Mouse (Mus musculus): ENCODE measurements around the gene Sbno2. TPM values are rescaled to one million over a fixed set of nuclear protein-coding genes. Genes with fewer than 3 reads are reported as not detected.

The Sbno2 gene
- polyA plus RNA-seq, 1 experiment from 2014 or later: 19.7 TPM

- DNase-seq (ENCODE audit: low spot score): no peak
Observed at GRCm38 (mm10) chr10:80123932-80124562, 18.7 kb upstream of the Sbno2 start.

DNA sequence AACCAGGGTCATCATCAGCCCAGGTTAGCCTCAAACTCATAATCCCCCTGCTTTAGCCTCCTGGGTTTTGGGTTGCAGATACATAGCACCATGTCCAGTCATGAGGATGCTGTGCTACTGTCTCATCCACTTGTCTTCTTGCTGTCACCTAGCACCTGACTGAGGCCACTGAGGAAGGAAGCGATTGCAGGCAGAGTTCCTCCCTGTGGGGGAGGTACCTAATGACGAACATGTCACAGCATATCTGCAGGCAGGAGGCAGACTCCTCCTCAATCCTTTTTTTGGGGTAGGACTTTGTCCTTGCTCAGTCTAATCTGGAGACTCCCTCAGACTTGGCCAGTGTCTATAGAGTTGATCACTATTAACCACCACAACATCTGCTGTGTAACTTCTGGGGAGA, 16.3 kb upstream of the Sbno2 start:
- no peak for DNase-seq (ENCODE audit: low spot score)

GRCm38 (mm10) chr10:80120146-80120545, 14.8 kb upstream of the Sbno2 start:
- DNase-seq (ENCODE audit: low spot score): no peak

DNA sequence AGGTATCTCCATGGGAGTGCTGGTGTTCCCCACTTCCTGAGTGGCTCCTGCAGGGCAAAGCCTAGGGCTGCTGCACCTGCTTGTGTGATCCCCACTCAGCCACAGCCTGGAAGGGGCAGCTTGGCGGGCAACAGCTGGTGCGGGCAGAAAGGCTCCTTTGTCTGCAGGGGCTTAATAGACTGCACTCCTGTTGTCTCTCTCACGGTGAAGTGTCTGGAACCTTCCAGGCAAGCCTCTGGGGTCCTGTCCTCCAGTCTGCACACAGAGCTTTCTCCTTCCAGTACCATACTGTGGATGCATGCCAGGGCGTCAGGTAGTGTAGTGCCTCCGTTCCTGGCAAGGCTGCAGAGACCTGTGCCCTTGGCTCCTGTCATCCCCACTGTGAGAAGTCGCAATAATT, 13.2 kb upstream of the Sbno2 start:
- peak; percentile 12 for DNase-seq (ENCODE audit: low spot score)

- peak; percentile 20 for DNase-seq (ENCODE audit: low spot score)
Observed at GRCm38 (mm10) chr10:80117736-80118135, 12.4 kb upstream of the Sbno2 start.

DNA sequence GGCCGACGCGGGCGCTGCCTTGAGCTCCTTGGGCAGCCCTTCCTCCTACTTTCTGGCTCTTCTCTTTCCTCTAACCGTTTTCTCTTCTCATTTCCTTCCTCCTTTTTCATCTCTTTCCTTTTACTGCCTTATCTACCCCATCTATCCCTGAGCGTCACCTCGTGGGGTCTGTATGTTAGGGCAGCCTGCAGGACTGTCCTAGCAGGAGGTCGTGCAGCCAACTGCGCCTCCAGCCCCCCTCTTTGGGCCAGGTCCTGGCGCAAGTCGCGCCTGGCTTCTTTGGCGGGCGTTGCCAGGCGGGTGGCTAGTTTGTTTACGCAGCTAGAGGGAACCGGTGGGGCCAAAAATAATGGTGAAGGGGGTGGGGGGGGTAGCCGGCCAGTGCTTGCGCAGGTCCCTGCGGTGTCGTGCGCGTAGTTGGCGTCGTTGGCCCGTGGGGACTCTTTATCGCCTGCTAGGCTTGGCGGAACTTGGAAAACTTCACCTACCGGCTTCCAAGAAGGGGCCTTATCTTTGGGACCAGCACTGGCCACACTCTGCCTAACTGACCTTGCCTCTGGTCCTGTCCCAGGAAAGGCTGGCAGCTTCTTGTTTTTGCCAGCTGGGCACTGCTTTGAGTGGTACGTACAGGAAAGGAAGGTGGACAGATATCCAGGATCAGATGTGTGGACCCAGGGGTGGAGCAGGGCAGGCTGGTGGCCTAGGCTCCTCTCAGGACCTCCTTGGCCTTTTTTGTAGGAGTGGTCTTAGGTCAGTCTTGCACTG, 11.7 kb upstream of the Sbno2 start:
- DNase-seq (ENCODE audit: low spot score): no peak

GRCm38 (mm10) chr10:80116563-80116926, 11.2 kb upstream of the Sbno2 start:
- peak; percentile 19 for DNase-seq (ENCODE audit: low spot score)

DNA sequence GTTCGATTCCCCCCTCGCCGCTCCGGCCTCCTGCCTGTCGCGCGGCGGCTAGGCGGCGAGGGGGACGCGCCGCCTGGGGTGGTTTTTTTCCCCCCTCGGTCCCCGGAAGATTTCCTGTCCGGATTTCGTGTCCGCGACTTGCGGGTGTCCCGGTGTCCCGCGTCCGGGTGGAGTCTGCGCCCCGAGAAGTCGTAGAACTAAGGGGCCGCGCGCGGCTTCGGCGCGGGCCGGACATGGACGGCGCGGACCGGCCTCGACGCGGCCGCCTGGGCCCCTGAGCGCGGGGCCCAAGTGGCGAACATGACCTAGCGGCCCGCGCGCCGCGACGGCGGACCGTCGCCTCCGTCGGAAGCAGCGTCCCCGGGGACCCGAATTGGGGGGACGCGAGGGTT, 10.6 kb upstream of the Sbno2 start:
- no peak for DNase-seq (ENCODE audit: low spot score)

DNA sequence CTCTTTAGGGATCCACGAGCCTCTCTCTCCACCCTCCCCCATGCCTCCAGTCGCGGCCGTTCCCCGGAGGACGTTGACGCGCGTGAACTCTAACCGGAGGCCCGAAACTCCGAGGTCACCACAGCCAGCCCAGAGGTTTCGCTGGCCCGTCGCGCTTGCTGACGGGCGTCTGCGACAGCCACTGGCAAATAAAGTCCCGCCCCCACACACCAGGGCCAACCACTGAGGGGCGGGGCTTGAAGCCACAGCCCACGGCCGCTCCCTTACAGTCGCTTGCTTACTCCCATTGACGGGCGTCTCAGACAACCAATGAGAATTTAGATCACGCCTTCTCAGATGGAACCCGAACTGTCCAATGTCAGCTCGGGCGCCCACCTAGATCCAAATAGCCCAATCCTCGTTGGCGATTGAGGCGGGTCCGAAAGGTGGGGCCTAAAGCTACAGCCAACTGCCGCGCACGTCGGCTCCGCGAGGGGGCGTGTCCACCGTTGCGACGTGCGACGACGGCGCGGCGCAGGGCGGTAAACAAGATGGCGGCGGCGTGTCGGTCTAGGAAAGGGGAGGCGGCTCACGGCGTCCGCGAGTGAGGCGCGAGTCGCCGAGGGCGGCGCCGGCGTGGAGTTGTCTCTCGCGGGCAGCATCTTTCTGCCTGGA, 10.0 kb upstream of the Sbno2 start, which contains the start of gene Stk11:
Gene Stk11, plus strand, starts transcription at position 514 of the 654 bp plus-strand sequence.
- DNase-seq (ENCODE audit: low spot score): peak; percentile 100

DNA sequence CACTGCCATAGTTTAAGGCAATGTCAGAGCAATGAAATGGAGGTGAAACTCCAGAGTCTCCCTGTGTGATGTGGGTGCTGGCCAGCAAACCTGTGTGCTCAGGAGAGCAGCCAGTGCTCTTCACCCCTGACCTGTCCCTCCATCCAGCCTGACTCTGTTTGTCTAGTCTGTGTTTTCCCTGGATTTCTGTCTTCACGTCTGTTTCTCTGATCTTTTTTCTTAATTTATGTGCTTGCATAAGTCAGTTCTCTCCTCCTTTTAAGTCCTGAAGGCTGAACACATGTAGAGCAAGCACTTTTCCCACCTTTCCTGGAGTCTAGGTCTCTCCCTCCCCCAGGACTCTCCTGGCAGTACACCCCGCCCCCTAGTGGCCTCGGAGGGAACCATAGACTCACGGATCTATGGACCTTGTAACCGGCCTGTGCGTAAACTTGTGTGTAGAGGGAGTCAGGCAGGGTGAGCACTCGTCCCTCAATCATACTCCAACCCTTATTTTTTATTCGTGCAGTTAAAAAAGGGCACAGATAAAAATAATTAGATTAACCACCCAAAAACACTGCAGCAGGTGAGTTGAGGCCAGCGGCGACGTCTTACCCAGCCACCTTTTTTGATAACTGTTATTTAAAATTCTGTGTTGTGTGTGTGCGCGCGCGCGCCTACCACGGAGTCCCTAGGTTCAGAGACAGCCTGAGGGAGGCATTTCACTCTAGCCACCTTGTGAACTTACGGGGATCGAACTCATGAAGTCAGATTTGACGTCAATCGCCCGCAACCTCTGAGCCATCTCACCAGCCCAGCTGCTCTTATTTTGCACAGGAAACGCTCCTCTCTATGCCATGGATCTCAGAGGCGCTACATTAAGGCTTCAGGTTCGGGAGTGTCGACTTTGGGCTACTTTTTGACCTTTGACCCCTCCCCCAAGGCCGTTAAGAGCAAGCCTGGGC, 9.2 kb upstream of the Sbno2 start:
- DNase-seq (ENCODE audit: low spot score): peak; percentile 87

GRCm38 (mm10) chr10:80107678-80108077, 2.3 kb upstream of the Sbno2 start:
- no peak for DNase-seq (ENCODE audit: low spot score)

GRCm38 (mm10) chr10:80105926-80106325, 555 bp upstream of the Sbno2 start:
- no peak for DNase-seq (ENCODE audit: low spot score)

DNA sequence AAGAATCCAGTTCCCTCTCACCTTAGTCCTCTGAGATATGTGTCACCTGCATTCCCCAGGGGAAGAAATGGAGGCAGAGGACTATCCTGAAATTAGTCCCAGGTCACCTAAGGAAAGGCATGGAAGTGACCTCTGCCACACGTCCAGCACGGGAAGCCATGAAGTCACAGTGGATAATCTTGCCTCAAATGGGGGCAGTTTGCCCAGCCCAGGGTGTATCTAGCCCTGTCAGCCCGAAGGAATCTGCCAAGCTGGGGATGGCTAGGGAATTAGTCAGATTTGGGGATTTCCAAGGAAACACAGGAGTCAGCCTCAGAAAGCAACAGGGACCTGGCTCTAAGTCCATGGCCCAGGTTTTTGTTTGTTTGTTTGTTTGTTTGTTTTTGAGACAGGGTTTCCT, 1.2 kb downstream of the Sbno2 start:
- no peak for DNase-seq (ENCODE audit: low spot score)

DNA sequence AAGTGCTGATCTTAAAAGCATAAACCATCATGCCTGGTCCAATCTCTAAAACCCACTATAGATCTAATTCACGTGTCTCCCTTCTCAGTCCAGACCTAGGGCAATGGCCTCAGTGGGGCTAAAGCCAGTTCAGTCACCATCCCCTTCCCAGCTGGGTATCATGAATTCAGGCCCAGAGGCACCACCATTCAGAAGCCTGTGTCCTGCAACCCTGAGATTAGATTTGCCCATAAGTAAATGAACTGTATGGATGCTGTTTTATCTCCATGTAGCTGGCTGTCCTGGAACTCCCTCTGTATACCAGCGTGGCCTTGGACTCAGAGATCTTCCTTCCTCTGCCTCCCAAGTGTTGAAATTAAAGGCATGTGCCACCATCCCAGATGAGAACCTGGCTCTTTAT, 2.3 kb downstream of the Sbno2 start:
- no peak for DNase-seq (ENCODE audit: low spot score)

DNA sequence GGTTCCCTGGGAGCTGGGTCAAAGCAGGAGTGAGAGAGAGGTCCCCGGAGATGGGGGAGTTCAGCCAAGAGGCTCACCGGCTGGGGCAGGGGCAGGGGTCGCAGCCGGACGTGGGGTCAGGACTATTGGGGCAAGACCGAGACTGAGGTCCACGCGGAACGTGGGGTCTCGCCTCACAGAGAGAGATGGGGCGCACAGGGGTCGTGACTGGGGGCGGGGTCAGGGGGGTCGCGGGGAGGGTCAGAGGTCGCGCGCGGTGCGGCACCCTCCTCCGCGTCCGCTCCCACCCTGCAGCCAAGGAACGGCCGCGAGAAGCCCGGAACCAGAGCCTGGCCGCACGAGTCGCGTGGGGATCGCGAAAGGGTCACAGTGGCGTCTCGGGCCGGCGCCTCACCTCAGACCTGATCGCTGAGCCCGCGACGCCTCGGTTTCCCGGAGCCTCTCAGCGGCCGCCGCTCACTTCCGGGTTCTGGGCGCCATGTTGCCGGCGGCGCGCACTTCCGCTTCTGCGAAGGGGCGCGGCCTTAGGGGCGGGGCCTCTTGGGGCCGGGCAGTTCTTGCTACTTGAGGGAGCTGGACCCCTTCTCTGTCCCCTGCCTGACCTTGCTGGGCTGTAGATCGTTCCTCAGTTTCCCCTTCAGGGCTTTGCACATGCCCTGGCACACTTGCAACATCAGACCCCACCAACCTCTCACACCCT, 3.0 kb downstream of the Sbno2 start:
- peak; percentile 89 for DNase-seq (ENCODE audit: low spot score)

DNA sequence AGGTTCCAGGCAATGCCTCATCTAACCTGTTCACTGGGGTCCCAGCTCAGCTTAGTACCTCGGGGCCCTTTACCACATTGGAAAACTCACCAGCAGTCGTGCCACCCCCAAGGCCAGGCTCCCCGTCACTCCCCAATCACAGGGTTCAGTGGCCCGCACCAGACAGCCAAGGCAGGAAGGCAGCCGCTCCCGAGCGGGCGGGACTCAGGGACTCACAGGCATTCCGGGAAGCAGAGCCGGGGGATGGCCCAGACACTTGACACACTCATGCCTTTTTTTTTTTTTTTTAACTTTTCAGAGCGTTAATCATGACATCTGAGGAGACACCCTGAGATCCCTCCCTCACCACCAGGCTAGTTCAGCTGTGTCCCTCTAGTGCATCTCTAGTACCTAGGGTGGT, 4.4 kb downstream of the Sbno2 start:
- DNase-seq (ENCODE audit: low spot score): no peak

- DNase-seq (ENCODE audit: low spot score): no peak
Observed at GRCm38 (mm10) chr10:80098630-80099029, 6.7 kb downstream of the Sbno2 start.

DNA sequence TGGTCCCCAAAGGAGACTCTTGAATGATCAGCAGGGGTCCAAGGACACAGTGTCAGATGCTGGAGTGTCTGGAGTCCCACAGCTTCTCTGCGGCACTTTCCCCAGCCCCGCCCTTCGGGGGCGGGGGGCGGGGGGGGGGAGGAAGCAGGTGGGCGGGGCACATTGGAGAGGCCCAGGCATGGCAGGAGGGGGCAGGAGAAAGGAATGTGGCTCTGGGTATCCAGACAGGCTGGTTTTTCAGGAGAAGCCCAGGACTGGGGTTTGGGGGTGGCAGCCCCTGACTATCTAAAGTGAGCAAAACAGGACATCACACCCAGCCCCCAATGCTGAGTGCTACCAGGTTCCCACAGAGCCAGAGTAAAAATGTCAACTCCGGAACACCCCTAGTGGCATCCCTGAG, 8.1 kb downstream of the Sbno2 start:
- DNase-seq (ENCODE audit: low spot score): no peak

GRCm38 (mm10) chr10:80095547-80095946, 9.8 kb downstream of the Sbno2 start:
- DNase-seq (ENCODE audit: low spot score): no peak

- no peak for DNase-seq (ENCODE audit: low spot score)
Observed at GRCm38 (mm10) chr10:80094684-80095083, 10.7 kb downstream of the Sbno2 start.

- DNase-seq (ENCODE audit: low spot score): no peak
Observed at GRCm38 (mm10) chr10:80094085-80094484, 11.3 kb downstream of the Sbno2 start.

All from thymus, postnatal 0 days (tissue).